7 mouse cellular contexts compared by ENCODE assay signal in genomic region chrX:12587192-12587957, GRCm38 (mm10). TPM values are rescaled to one million over a fixed set of nuclear protein-coding genes. Genes with fewer than 3 reads are reported as not detected.
A peak's percentile ranks its signal among the peaks of the same experiment; 100 is the strongest.
DNase-seq lines count a peak whose midpoint lies in the region; ATAC-seq lines count a peak whose summit lies in the region.

Gene Atp6ap2 (plus strand): TSS chrX:12587801.

- H3K4me1 ChIP-seq in embryonic facial prominence, embryonic 12.5 days = peaks cover 2% of the 10 kb centered on the region; the same call in 1 of the 2 replicates
- no peaks in the 10 kb centered on the region for H3K4me1 ChIP-seq in limb, embryonic 11.5 days (ENCODE audit: control insufficient read depth, insufficient read depth, low read length)
- H3K4me1 ChIP-seq in midbrain, embryonic 14.5 days (ENCODE audit: control insufficient read depth, insufficient read depth, low read length) = peaks cover 7% of the 10 kb centered on the region; the same call in 1 of the 2 replicates

- peak within 1 kb of the TSS; percentile 65; the same call in 1 of the 2 replicates for H3K27ac ChIP-seq in embryonic facial prominence, embryonic 12.5 days
- no peak within 1 kb of the TSS for H3K27ac ChIP-seq in limb, embryonic 11.5 days (replicated peaks; ENCODE audit: low read depth, low read length)
- peak within 1 kb of the TSS; percentile 89 for H3K27ac ChIP-seq in midbrain, embryonic 14.5 days (replicated peaks; ENCODE audit: low read depth, low read length)

- H3K9me3 ChIP-seq in embryonic facial prominence, embryonic 12.5 days = no peaks in the 10 kb centered on the region
- H3K9me3 ChIP-seq in limb, embryonic 11.5 days (ENCODE audit: control insufficient read depth, low read length) = no peaks in the 10 kb centered on the region
- no peaks in the 10 kb centered on the region for H3K9me3 ChIP-seq in midbrain, embryonic 14.5 days (ENCODE audit: control insufficient read depth, low read length)

- ATAC-seq in embryonic facial prominence, embryonic 12.5 days (ENCODE audit: insufficient number of reproducible peaks, insufficient read depth, low FRiP score, low TSS enrichment) = peak; percentile 99
- ATAC-seq in limb, embryonic 11.5 days (ENCODE audit: insufficient number of reproducible peaks, low FRiP score, low TSS enrichment, low read depth) = peak; percentile 98
- peak; percentile 100 for ATAC-seq in midbrain, embryonic 14.5 days (ENCODE audit: low FRiP score, low TSS enrichment)

- 0 out of 2 replicates have a peak, but pooled peaks cover 8% of the 10 kb centered on the region for H3K27me3 ChIP-seq in embryonic facial prominence, embryonic 12.5 days
- H3K27me3 ChIP-seq in limb, embryonic 11.5 days (ENCODE audit: control insufficient read depth, insufficient read depth, low read length) = no peaks in the 10 kb centered on the region
- no peaks in the 10 kb centered on the region for H3K27me3 ChIP-seq in midbrain, embryonic 14.5 days (ENCODE audit: control insufficient read depth, insufficient read depth, low read length)

- DNase-seq in adrenal gland, postnatal 25 days = peak; percentile 84
- DNase-seq in heart, adult 11 months = peak; percentile 100
- peak; percentile 95 for DNase-seq in kidney, adult 18-20 months
- peak; percentile 91 for DNase-seq in limb, embryonic 11.5 days (ENCODE audit: low spot score)
- DNase-seq in midbrain, embryonic 14.5 days = peak; percentile 95
- peak; percentile 81 to 88 for DNase-seq in spleen, adult 18-20 months

- peak within 1 kb of the TSS; percentile 47 for H3K4me2 ChIP-seq in embryonic facial prominence, embryonic 12.5 days (replicated peaks)
- H3K4me2 ChIP-seq in limb, embryonic 11.5 days (ENCODE audit: low read depth, severe bottlenecking) = peak within 1 kb of the TSS; percentile 41
- peak within 1 kb of the TSS; percentile 53 for H3K4me2 ChIP-seq in midbrain, embryonic 14.5 days (ENCODE audit: low read length)

- no peaks in the 10 kb centered on the region for H3K36me3 ChIP-seq in embryonic facial prominence, embryonic 12.5 days
- no peaks in the 10 kb centered on the region for H3K36me3 ChIP-seq in limb, embryonic 11.5 days (ENCODE audit: control insufficient read depth, insufficient read depth, low read length)
- H3K36me3 ChIP-seq in midbrain, embryonic 14.5 days (ENCODE audit: control insufficient read depth, insufficient read depth, low read length) = no peaks in the 10 kb centered on the region

- peak within 1 kb of the TSS; percentile 62 for H3K4me3 ChIP-seq in embryonic facial prominence, embryonic 12.5 days
- peak within 1 kb of the TSS; percentile 63 for H3K4me3 ChIP-seq in limb, embryonic 11.5 days (ENCODE audit: low read depth, low read length)
- peak within 1 kb of the TSS; percentile 66 for H3K4me3 ChIP-seq in midbrain, embryonic 14.5 days (replicated peaks; ENCODE audit: low read depth, low read length)

- WGBS in embryonic facial prominence, embryonic 12.5 days = 22% methylated on average over 49 of the region's 49 CpGs
- 21% methylated on average over 49 of the region's 49 CpGs for WGBS in limb, embryonic 11.5 days
- 22% methylated on average over 49 of the region's 49 CpGs for WGBS in midbrain, embryonic 14.5 days

- H3K9ac ChIP-seq in embryonic facial prominence, embryonic 12.5 days = peak within 1 kb of the TSS; percentile 73
- peak within 1 kb of the TSS; percentile 67 for H3K9ac ChIP-seq in limb, embryonic 11.5 days (ENCODE audit: low read length)
- peak within 1 kb of the TSS; percentile 86 for H3K9ac ChIP-seq in midbrain, embryonic 14.5 days (replicated peaks; ENCODE audit: low read length)

RNA-seq across cellular contexts. Expression of gene Atp6ap2, which starts in this region (rescaled TPM):
- 46.5 and 63.0 TPM in 2 replicates for total RNA-seq in adrenal gland, postnatal 25 days (2021)
- 61.1 TPM in 2 replicates for polyA plus RNA-seq in embryonic facial prominence, embryonic 12.5 days (2016; fragmentation: Nextera tagmentation; extraction: Ambion mirVana)
- 54.5 and 57.4 TPM in 2 replicates for polyA plus RNA-seq in limb, embryonic 11.5 days (2014; fragmentation: Nextera tagmentation; extraction: Ambion mirVana)
- 191 and 198 TPM in 2 replicates for polyA plus RNA-seq in midbrain, embryonic 14.5 days (2014; fragmentation: Nextera tagmentation; extraction: Ambion mirVana)
